ENCODE assay signal across 11 mouse cellular contexts in genomic region chr12:56520396-56521105, GRCm38 (mm10). TPM values are rescaled to one million over a fixed set of nuclear protein-coding genes. Genes with fewer than 3 reads are reported as not detected.
DNase-seq lines count a peak whose midpoint lies in the region; ATAC-seq and TF ChIP-seq lines count a peak whose summit lies in the region.
"Had no signal": no experiment of that assay in that cellular context is flagged by ENCODE, and none has a peak within 500 bp of the region (broad histone marks: within the 10 kb centered on the region; RNA-seq: fewer than 3 reads in every experiment).

No protein-coding gene starts in this region.

- H3K4me1 ChIP-seq in lung, adult 2 months (ENCODE audit: control insufficient read depth, insufficient read depth, low read length): no peaks in the 10 kb centered on the region; the same call in 1 of the 2 replicates
- H3K4me1 ChIP-seq in embryonic facial prominence, embryonic 12.5 days: 0 out of 2 replicates have a peak, but pooled peaks cover 9% of the 10 kb centered on the region
- H3K4me1 ChIP-seq in limb, embryonic 13.5 days: peaks cover 6% of the 10 kb centered on the region

- H3K4me2 ChIP-seq in embryonic facial prominence, embryonic 12.5 days (replicated peaks): peak overlapping the region; percentile 5; the same call in 1 of the 2 replicates
- H3K4me2 ChIP-seq in limb, embryonic 13.5 days (replicated peaks): 0 out of 2 replicates have a peak overlapping the region, but pooled peaks have one; percentile 19

- 2% methylated on average over 22 of the region's 22 CpGs for WGBS in lung, adult 2 months
- 2% methylated on average over 22 of the region's 22 CpGs for WGBS in embryonic facial prominence, embryonic 12.5 days
- WGBS in limb, embryonic 13.5 days: 2% methylated on average over 22 of the region's 22 CpGs

- H3K9ac ChIP-seq in embryonic facial prominence, embryonic 12.5 days: no peak overlapping the region
- no peak overlapping the region for H3K9ac ChIP-seq in limb, embryonic 13.5 days

- H3K27me3 ChIP-seq in embryonic facial prominence, embryonic 12.5 days: peaks cover 77% of the 10 kb centered on the region
- H3K27me3 ChIP-seq in limb, embryonic 13.5 days: peaks cover 84% of the 10 kb centered on the region

- H3K27ac ChIP-seq in embryonic facial prominence, embryonic 12.5 days: no peak overlapping the region
- no peak overlapping the region for H3K27ac ChIP-seq in limb, embryonic 13.5 days
- H3K27ac ChIP-seq: macrophage had no signal

- peak overlapping the region; percentile 41 for H3K4me3 ChIP-seq in lung, adult 2 months (replicated peaks; ENCODE audit: extremely low read depth, low read depth, low read length)
- H3K4me3 ChIP-seq in embryonic facial prominence, embryonic 12.5 days: peak overlapping the region; percentile 21; the same call in 1 of the 2 replicates
- H3K4me3 ChIP-seq in limb, embryonic 13.5 days: peak overlapping the region; percentile 18; the same call in 1 of the 2 replicates

- DNase-seq in lung, adult 2 months: no peak
- DNase-seq in lung, postnatal 25 days (ENCODE audit: low spot score): no peak
- DNase-seq in ZHBTc4 (ENCODE audit: low read depth, low spot score): peak; percentile 70
- DNase-seq in urinary bladder, postnatal 25 days (ENCODE audit: low spot score): no peak
- DNase-seq in right cerebral cortex, postnatal 14 days: no peak
- DNase-seq in ovary, postnatal 14 days (ENCODE audit: low spot score): no peak
- DNase-seq: adrenal gland, postnatal 25 days had no signal

- H3K9me3 ChIP-seq in embryonic facial prominence, embryonic 12.5 days: no peaks in the 10 kb centered on the region
- no peaks in the 10 kb centered on the region for H3K9me3 ChIP-seq in limb, embryonic 13.5 days

- no peak for TF ChIP-seq POLR2A in lung, adult 2 months (IDR thresholded peaks at IDR 0.05; ENCODE audit: borderline replicate concordance, extremely low read depth, low read depth, low read length)

- no peak for TF ChIP-seq CTCF in lung, adult 2 months (IDR thresholded peaks at IDR 0.05; ENCODE audit: insufficient read depth, low read length)

- no peaks in the 10 kb centered on the region for H3K36me3 ChIP-seq in embryonic facial prominence, embryonic 12.5 days
- H3K36me3 ChIP-seq in limb, embryonic 13.5 days: no peaks in the 10 kb centered on the region

- no peak for ATAC-seq in embryonic facial prominence, embryonic 12.5 days (ENCODE audit: insufficient number of reproducible peaks, insufficient read depth, low FRiP score, low TSS enrichment)
- ATAC-seq in limb, embryonic 13.5 days (ENCODE audit: low FRiP score, low read depth): no peak

RNA-seq across cellular contexts. Expression of gene Nkx2-1, which starts 16.2 kb away (rescaled TPM):
- 267 and 400 TPM in 2 replicates for polyA plus RNA-seq in lung, adult 2 months (2012; rRNA removed)
- 1.6 and 4.4 TPM in 2 replicates for polyA plus RNA-seq in embryonic facial prominence, embryonic 12.5 days (2016; fragmentation: Nextera tagmentation; extraction: Ambion mirVana)
- 0.08 TPM in 1 of 2 replicates, not detected in the other for polyA plus RNA-seq in limb, embryonic 13.5 days (2015; fragmentation: Nextera tagmentation; extraction: Ambion mirVana)
- polyA plus RNA-seq: kidney, embryonic 14.5 days; macrophage had no signal

Comparison
In these comparisons a context has a peak if more than half of its experiments do, and no peak if none do; other contexts are left out.
1. RNA of gene Nkx2-1, which starts 16.2 kb away (polyA plus RNA-seq): 267 to 400 TPM in lung, adult 2 months; 1.6 to 4.4 TPM in embryonic facial prominence, embryonic 12.5 days and 0.08 TPM in limb, embryonic 13.5 days; every median in the first group is over 10 times any median in the second.
2. Peak in every context shown above with its lines, with median percentiles within 50 percentile points of each other: H3K4me3 ChIP-seq.